Mouse (Mus musculus) forelimb bud, embryonic 11.5 days (tissue): ENCODE measurements at regions not wholly inside any gene's neighbourhood (a gene's known extent, or its start where the extent isn't known, plus 50 kb on each side); places are given as distances from the start of the nearest gene placed in this dataset.

Source experiments
- DNase-seq: peaks from one replicate; pipeline ENCODE4 v3.0.0-alpha.2; 2012; ENCODE audit warnings: low read depth, low spot score

- no peak for DNase-seq
These were observed 207.5 kb upstream of the Ercc4 start for GRCm38 (mm10) chr16:12901996-12902319.

GRCm38 (mm10) chr16:12903161-12903560, 206.3 kb upstream of the Ercc4 start:
- DNase-seq: no peak

GRCm38 (mm10) chr16:12904937-12905336, 204.5 kb upstream of the Ercc4 start:
- no peak for DNase-seq

GRCm38 (mm10) chr16:12924668-12925067, 184.8 kb upstream of the Ercc4 start:
- DNase-seq: no peak

- DNase-seq: no peak
These were observed 183.6 kb upstream of the Ercc4 start for GRCm38 (mm10) chr16:12925931-12926330.

- DNase-seq: no peak
These were observed 178.4 kb upstream of the Ercc4 start for GRCm38 (mm10) chr16:12931111-12931510.

- DNase-seq: no peak
These were observed 176.5 kb upstream of the Ercc4 start for GRCm38 (mm10) chr16:12932959-12933358.

- no peak for DNase-seq
These were observed 174.9 kb upstream of the Ercc4 start for GRCm38 (mm10) chr16:12934586-12934985.

GRCm38 (mm10) chr16:12935266-12935665, 174.2 kb upstream of the Ercc4 start:
- DNase-seq: no peak

- no peak for DNase-seq
These were observed 172.9 kb upstream of the Ercc4 start for GRCm38 (mm10) chr16:12936571-12936970.

- no peak for DNase-seq
These were observed 170.9 kb upstream of the Ercc4 start for GRCm38 (mm10) chr16:12938563-12938962.

GRCm38 (mm10) chr16:12951176-12951575, 158.3 kb upstream of the Ercc4 start:
- no peak for DNase-seq

GRCm38 (mm10) chr16:12954028-12954427, 155.5 kb upstream of the Ercc4 start:
- DNase-seq: no peak

GRCm38 (mm10) chr16:12956416-12956815, 153.1 kb upstream of the Ercc4 start:
- DNase-seq: no peak

- DNase-seq: no peak
These were observed 148.6 kb upstream of the Ercc4 start for GRCm38 (mm10) chr16:12960885-12961284.

GRCm38 (mm10) chr16:12982681-12983080, 126.8 kb upstream of the Ercc4 start:
- no peak for DNase-seq

- no peak for DNase-seq
These were observed 108.1 kb upstream of the Ercc4 start for GRCm38 (mm10) chr16:13001288-13001880.

GRCm38 (mm10) chr16:13012863-13013262, 96.6 kb upstream of the Ercc4 start:
- DNase-seq: no peak

GRCm38 (mm10) chr16:13013891-13014644, 95.4 kb upstream of the Ercc4 start:
- DNase-seq: no peak

- peak; percentile 16 for DNase-seq
These were observed 86.6 kb upstream of the Ercc4 start for GRCm38 (mm10) chr16:13022875-13023274.

GRCm38 (mm10) chr16:13025393-13025792, 84.1 kb upstream of the Ercc4 start:
- DNase-seq: no peak

GRCm38 (mm10) chr16:13034136-13034535, 75.3 kb upstream of the Ercc4 start:
- no peak for DNase-seq

GRCm38 (mm10) chr16:13036596-13036995, 72.9 kb upstream of the Ercc4 start:
- DNase-seq: no peak
